Mouse (Mus musculus): ENCODE results near the gene Gne. TPM values are rescaled to one million over a fixed set of nuclear protein-coding genes. Genes with fewer than 3 reads are reported as not detected.
A peak's percentile ranks its signal among the peaks of the same experiment; 100 is the strongest.

Gene Gne
- polyA plus RNA-seq, 2 experiments: 8.5 to 21.3 TPM

DNA sequence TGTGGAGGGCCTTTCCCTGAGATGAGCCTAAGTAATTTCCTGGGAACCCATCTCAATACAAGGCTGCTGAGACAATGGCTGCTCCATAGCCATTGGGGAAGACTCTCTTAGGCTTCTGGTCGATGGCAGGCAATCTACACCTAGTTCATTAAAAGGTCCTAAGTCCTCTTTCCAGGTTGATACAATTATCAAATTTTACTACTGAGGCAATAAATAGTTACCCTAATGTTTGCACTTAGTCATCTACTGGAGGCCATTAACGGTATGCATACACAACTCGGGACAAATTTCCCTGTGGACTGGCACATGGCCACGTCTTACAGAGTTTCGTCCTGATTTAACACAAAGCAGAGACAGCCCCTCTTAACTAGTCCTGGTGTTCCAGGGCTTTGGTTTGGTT, 41.5 kb downstream of the Gne start:
- H3K4me3 ChIP-seq (ENCODE audit: insufficient read depth in 1 of 2, low read depth in 2 of 2, low read length in 2 of 2): no peak overlapping the region
- DNase-seq (ENCODE audit: low read depth in 3 of 3, low spot score in 3 of 3) (no peak), ATAC-seq (ENCODE audit: insufficient read depth) (no peak)
- no peak overlapping the region for H3K27ac ChIP-seq
- no peak overlapping the region for H3K4me2 ChIP-seq (ENCODE audit: low read depth)
- peaks cover 7% of the 10 kb centered on the region for H3K36me3 ChIP-seq (replicated peaks; ENCODE audit: control insufficient read depth, insufficient read depth, low read depth)
- H3K27me3 ChIP-seq (ENCODE audit: control insufficient read depth, insufficient read depth, low read length): no peaks in the 10 kb centered on the region
- no peaks in the 10 kb centered on the region for H3K9me3 ChIP-seq (ENCODE audit: control insufficient read depth, low read length)
- TF ChIP-seq EP300 (IDR thresholded peaks at IDR 0.05; ENCODE audit: low read depth) (no peak), CTCF (IDR thresholded peaks at IDR 0.05; ENCODE audit: low read depth) (no peak)
- 81% methylated on average over 5 of the region's 5 CpGs for whole genome bisulfite sequencing (ENCODE audit: insufficient replicate concordance)
- H3K9ac ChIP-seq (replicated peaks): no peak overlapping the region
- no peaks in the 10 kb centered on the region for H3K4me1 ChIP-seq (replicated peaks; ENCODE audit: control insufficient read depth in 2 of 2, insufficient read depth in 2 of 2, low read length in 1 of 2)

DNA sequence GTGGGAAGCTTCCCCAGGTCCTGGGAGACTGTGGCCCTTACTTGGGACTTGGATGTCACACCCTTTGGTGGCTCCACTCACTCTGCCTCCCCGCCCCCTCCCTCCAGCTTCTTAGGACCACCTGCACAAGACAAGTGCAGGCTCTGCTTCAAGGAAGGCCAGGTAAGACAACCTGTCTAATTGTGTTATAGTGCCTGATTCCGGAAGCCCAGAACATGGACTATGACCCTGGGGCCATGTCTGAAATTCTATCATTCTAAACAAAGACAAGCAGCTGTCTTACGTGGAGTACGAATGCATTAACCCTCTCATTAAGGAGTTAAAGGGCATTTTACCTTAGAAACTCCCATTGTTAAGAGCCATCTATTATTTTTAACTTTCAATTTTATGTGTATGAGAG, 43.2 kb downstream of the Gne start:
- 82% methylated on average over 4 of the region's 4 CpGs for WGBS (ENCODE audit: insufficient replicate concordance)
- Histone ChIP-seq H3K36me3 (replicated peaks; ENCODE audit: control insufficient read depth, insufficient read depth, low read depth) (peaks cover 7% of the 10 kb centered on the region), H3K27ac (no peak overlapping the region), H3K4me2 (ENCODE audit: low read depth) (no peak overlapping the region), H3K4me3 (ENCODE audit: insufficient read depth in 1 of 2, low read depth in 2 of 2, low read length in 2 of 2) (no peak overlapping the region), H3K27me3 (ENCODE audit: control insufficient read depth, insufficient read depth, low read length) (no peaks in the 10 kb centered on the region), H3K9me3 (ENCODE audit: control insufficient read depth, low read length) (no peaks in the 10 kb centered on the region), H3K9ac (replicated peaks) (no peak overlapping the region), H3K4me1 (replicated peaks; ENCODE audit: control insufficient read depth in 2 of 2, insufficient read depth in 2 of 2, low read length in 1 of 2) (no peaks in the 10 kb centered on the region)
- ATAC-seq (ENCODE audit: insufficient read depth) (no peak), DNase-seq (ENCODE audit: low read depth in 3 of 3, low spot score in 3 of 3) (no peak)
- no peak for TF ChIP-seq EP300 (IDR thresholded peaks at IDR 0.05; ENCODE audit: low read depth)
- TF ChIP-seq CTCF (IDR thresholded peaks at IDR 0.05; ENCODE audit: low read depth): no peak

DNA sequence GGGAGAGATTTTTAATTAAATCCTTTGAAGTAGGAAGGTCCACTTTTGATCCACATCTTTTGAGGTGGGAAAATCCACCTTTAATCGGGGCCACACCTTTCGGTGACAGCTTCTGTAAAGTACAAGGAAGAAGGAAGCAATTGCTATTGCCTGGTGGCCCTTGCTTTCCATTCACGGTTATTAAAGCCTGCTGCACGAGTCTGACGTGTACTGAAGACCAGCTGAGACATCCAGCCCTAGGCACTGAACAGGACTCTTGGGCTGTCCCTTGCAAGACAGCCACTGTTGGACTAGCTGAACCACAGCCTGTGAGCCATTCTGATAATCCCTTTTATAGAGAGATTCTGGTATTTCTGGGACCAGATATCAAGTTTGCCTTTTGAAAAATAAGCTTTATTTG, 47.5 kb downstream of the Gne start:
- no peaks in the 10 kb centered on the region for H3K4me1 ChIP-seq (replicated peaks; ENCODE audit: control insufficient read depth in 2 of 2, insufficient read depth in 2 of 2, low read length in 1 of 2)
- peaks cover 21% of the 10 kb centered on the region for H3K36me3 ChIP-seq (replicated peaks; ENCODE audit: control insufficient read depth, insufficient read depth, low read depth)
- no peak overlapping the region for H3K9ac ChIP-seq (replicated peaks)
- 72% methylated on average over 5 of the region's 5 CpGs for WGBS (ENCODE audit: insufficient replicate concordance)
- H3K27ac ChIP-seq: no peak overlapping the region
- H3K27me3 ChIP-seq (ENCODE audit: control insufficient read depth, insufficient read depth, low read length): no peaks in the 10 kb centered on the region
- DNase-seq (ENCODE audit: low read depth in 3 of 3, low spot score in 3 of 3) (no peak), ATAC-seq (ENCODE audit: insufficient read depth) (no peak)
- no peaks in the 10 kb centered on the region for H3K9me3 ChIP-seq (ENCODE audit: control insufficient read depth, low read length)
- no peak overlapping the region for H3K4me2 ChIP-seq (ENCODE audit: low read depth)
- no peak for TF ChIP-seq CTCF (IDR thresholded peaks at IDR 0.05; ENCODE audit: low read depth)
- TF ChIP-seq EP300 (IDR thresholded peaks at IDR 0.05; ENCODE audit: low read depth): no peak
- H3K4me3 ChIP-seq (ENCODE audit: insufficient read depth in 1 of 2, low read depth in 2 of 2, low read length in 2 of 2): no peak overlapping the region

DNA sequence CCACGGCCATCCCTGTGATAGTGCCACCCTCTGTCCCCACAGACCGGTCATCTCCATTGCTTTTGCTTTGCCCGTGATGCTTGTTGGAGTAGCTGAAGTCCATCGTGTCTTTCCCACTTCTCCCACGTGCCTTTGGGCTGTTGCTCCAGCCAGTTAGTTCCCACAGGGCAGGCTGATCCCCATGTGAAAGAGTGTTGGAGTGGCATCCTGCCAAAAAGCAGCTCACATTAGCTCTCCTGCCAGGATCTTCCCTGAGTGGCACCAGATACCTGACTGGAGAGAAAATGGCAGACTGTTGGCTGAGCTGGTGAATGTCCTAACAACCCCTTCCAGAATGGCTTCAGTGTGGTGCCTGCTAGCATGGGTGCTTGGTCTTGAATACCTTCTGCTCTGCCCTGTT, 52.5 kb downstream of the Gne start:
- no peak for ATAC-seq (ENCODE audit: insufficient read depth)
- H3K4me2 ChIP-seq (ENCODE audit: low read depth): no peak overlapping the region
- no peak overlapping the region for H3K4me3 ChIP-seq (ENCODE audit: insufficient read depth in 1 of 2, low read depth in 2 of 2, low read length in 2 of 2)
- no peak overlapping the region for H3K27ac ChIP-seq
- peaks cover 60% of the 10 kb centered on the region for H3K36me3 ChIP-seq (replicated peaks; ENCODE audit: control insufficient read depth, insufficient read depth, low read depth)
- no peak for TF ChIP-seq EP300 (IDR thresholded peaks at IDR 0.05; ENCODE audit: low read depth)
- no peak for TF ChIP-seq CTCF (IDR thresholded peaks at IDR 0.05; ENCODE audit: low read depth)
- no peak for DNase-seq (ENCODE audit: low read depth in 3 of 3, low spot score in 3 of 3)
- H3K27me3 ChIP-seq (ENCODE audit: control insufficient read depth, insufficient read depth, low read length): no peaks in the 10 kb centered on the region
- H3K9ac ChIP-seq (replicated peaks): no peak overlapping the region
- no peaks in the 10 kb centered on the region for H3K4me1 ChIP-seq (replicated peaks; ENCODE audit: control insufficient read depth in 2 of 2, insufficient read depth in 2 of 2, low read length in 1 of 2)
- 85% methylated on average over 5 of the region's 5 CpGs for WGBS (ENCODE audit: insufficient replicate concordance)
- no peaks in the 10 kb centered on the region for H3K9me3 ChIP-seq (ENCODE audit: control insufficient read depth, low read length)

DNA sequence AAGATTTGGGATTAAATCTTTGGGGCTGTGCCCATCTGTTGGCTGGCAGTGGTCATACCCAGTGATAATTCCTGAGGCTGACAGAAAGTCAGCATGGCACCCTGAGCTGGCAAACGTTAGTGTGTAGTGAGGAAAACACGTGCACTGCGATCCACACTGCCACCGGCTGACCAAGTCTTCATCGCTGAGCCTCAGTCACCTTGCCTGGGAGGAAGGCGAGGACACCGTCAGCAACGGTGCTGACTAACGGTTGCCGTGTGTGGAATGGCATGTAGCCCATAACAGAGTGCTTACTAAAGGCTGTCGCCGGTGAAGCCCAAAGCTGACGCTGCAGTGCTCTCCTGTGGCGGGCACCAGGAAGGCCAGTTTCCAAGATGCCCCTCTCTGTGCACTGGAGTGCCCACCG, 54.3 kb downstream of the Gne start:
- Histone ChIP-seq H3K4me2 (ENCODE audit: low read depth) (no peak overlapping the region), H3K27ac (no peak overlapping the region), H3K4me1 (replicated peaks; ENCODE audit: control insufficient read depth in 2 of 2, insufficient read depth in 2 of 2, low read length in 1 of 2) (no peaks in the 10 kb centered on the region), H3K9ac (replicated peaks) (no peak overlapping the region), H3K9me3 (ENCODE audit: control insufficient read depth, low read length) (no peaks in the 10 kb centered on the region), H3K4me3 (ENCODE audit: insufficient read depth in 1 of 2, low read depth in 2 of 2, low read length in 2 of 2) (no peak overlapping the region), H3K27me3 (ENCODE audit: control insufficient read depth, insufficient read depth, low read length) (no peaks in the 10 kb centered on the region), H3K36me3 (replicated peaks; ENCODE audit: control insufficient read depth, insufficient read depth, low read depth) (peaks cover 77% of the 10 kb centered on the region)
- ATAC-seq (ENCODE audit: insufficient read depth): no peak
- no peak for DNase-seq (ENCODE audit: low read depth in 3 of 3, low spot score in 3 of 3)
- 91% methylated on average over 15 of the region's 15 CpGs for WGBS (ENCODE audit: insufficient replicate concordance)
- TF ChIP-seq EP300 (IDR thresholded peaks at IDR 0.05; ENCODE audit: low read depth): no peak
- peak; percentile 21; the same call in 1 of the 2 replicates for TF ChIP-seq CTCF (IDR thresholded peaks at IDR 0.05; ENCODE audit: low read depth)

All from liver, embryonic 14.5 days (tissue).